Mouse (Mus musculus) subcutaneous adipose tissue, adult 2 months (tissue): ENCODE results near the gene 0610012G03Rik. TPM values are rescaled to one million over a fixed set of nuclear protein-coding genes. Genes with fewer than 3 reads are reported as not detected.

ENCODE experiments used
- polyA plus RNA-seq: library from polyadenylated mRNA; depleted of rRNA; stranded (reverse); fragments of >200 nt; gene quantifications from 2 replicates; pipeline ENCODE4 v1.2.3, GENCODE M21; 2012; ENCODE audit warnings: low replicate concordance; rRNA removed

0610012G03Rik gene
- polyA plus RNA-seq: 56.8 and 64.5 TPM in 2 replicates

GRCm38 (mm10) chr16:31948345-31948774 is at the start of gene 0610012G03Rik, which contains the start of gene Ncbp2:
0610012G03Rik (minus strand) TSS chr16:31948494.
Ncbp2 (plus strand) TSS chr16:31948513.

DNA sequence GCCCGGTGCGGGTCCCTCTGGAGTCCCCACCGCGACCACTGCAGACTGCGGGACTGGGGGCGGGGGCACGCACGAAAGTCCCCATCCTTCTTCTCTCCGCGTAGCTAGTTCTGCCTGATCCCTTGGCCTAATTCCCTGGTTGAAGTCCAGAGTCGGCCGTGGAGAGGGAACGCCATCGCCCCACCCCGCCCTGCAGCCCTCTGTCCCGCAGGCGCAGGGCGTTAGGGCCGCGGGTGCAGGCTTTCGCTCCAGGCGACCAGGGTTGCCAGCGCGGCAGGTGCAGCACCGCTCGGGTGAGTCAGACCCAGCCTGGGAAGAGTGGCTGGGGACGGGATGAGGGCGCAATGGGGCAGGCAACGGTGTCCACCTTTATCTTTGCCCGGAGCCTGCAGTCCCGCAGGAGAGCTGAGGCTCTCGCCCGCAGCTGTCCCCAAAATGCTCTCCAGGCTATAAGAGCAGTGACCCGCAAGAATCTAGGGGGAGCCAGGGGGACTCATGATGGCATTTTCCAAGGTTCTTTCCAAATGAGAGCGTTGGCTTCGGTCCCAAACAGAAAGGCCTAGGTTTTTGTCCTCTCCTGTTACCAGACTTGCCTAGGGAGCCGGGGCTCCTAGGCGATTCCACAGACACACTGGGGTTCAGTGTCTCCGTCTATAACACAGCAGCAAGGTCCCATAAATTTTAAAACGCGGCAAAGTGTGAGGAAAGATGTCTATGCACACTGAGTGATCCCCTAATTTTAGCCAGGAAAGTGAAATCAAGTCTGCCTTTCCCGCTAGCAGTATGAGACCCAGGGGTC is 14.3 kb downstream of the 0610012G03Rik start, which contains the start of gene Pigz:
Pigz (plus strand) TSS at position 101 of the 799 bp plus-strand sequence.

Other genes starting within 250 kb of the 0610012G03Rik start
- 2.1 TPM in 1 of 2 replicates, not detected in the other for gene Meltf, start 69.7 kb downstream of the 0610012G03Rik start, polyA plus RNA-seq
- 3.3 and 6.1 TPM in 2 replicates for gene Pigz, start 14.6 kb downstream of the 0610012G03Rik start, polyA plus RNA-seq
- 12.7 and 18.7 TPM in 2 replicates for gene Ncbp2, start within 50 bp of the 0610012G03Rik start, polyA plus RNA-seq
- 7.5 and 9.8 TPM in 2 replicates for gene Senp5, start 54.8 kb upstream of the 0610012G03Rik start, polyA plus RNA-seq
- gene Pak2, start 130.8 kb upstream of the 0610012G03Rik start, polyA plus RNA-seq: 20.3 and 28.5 TPM in 2 replicates
- gene Pigx, start 151.2 kb upstream of the 0610012G03Rik start, polyA plus RNA-seq: 21.4 and 41.7 TPM in 2 replicates
- 4.4 and 8.4 TPM in 2 replicates for gene Cep19, start 151.3 kb upstream of the 0610012G03Rik start, polyA plus RNA-seq
- gene Nrros, start 217.1 kb upstream of the 0610012G03Rik start, polyA plus RNA-seq: 44.5 and 44.7 TPM in 2 replicates
- 0.18 TPM in 1 of 2 replicates, not detected in the other for gene Bex6, start 231.3 kb upstream of the 0610012G03Rik start, polyA plus RNA-seq